Mouse (Mus musculus) stomach, postnatal 0 days (tissue): ENCODE measurements around the gene Mtmr11. TPM values are rescaled to one million over a fixed set of nuclear protein-coding genes. Genes with fewer than 3 reads are reported as not detected.

Source experiments
- ATAC-seq: fragments of 200-750 bp; cut with Nextera tagmentation; 2 replicates; pipeline ENCODE4 v1.8.0; 2017; ENCODE audit not compliant: low FRiP score, low TSS enrichment
- DNase-seq: peaks from one replicate; pipeline ENCODE4 v3.0.0-alpha.2; 2016; ENCODE audit warnings: low spot score
- H3K27ac ChIP-seq: fragments of 300-500 bp; sonication (generic); replicated peaks from 2 replicates; pipeline ENCODE4 v1.5.1; 2014; ENCODE audit warnings: mild to moderate bottlenecking, control low read depth
- H3K27me3 ChIP-seq: fragments of 300-500 bp; sonication (generic); 2 replicates; pipeline ENCODE4 v1.6.1; 2014; ENCODE audit warnings: low read length; ENCODE audit not compliant: control insufficient read depth, insufficient read depth
- H3K36me3 ChIP-seq: fragments of 300-500 bp; sonication (generic); 2 replicates; pipeline ENCODE4 v1.6.1; 2014; ENCODE audit warnings: low read length, mixed read lengths; ENCODE audit not compliant: control insufficient read depth, insufficient read depth
- H3K4me1 ChIP-seq: fragments of 300-500 bp; sonication (generic); replicated peaks from 2 replicates; pipeline ENCODE4 v1.6.1; 2014; ENCODE audit warnings: antibody characterized with exemption; ENCODE audit not compliant: control insufficient read depth, insufficient read depth
- H3K4me2 ChIP-seq: fragments of 300-500 bp; sonication (generic); replicated peaks from 2 replicates; pipeline ENCODE4 v1.6.1; 2014; ENCODE audit warnings: low read depth, mild to moderate bottlenecking, control low read depth, moderate library complexity
- H3K4me3 ChIP-seq: fragments of 300-500 bp; sonication (generic); 2 replicates; pipeline ENCODE4 v1.5.1; 2014; ENCODE audit warnings: low read depth, low read length, control low read depth
- H3K9ac ChIP-seq: fragments of 300-500 bp; sonication (generic); 2 replicates; pipeline ENCODE4 v1.6.1; 2014; ENCODE audit warnings: mild to moderate bottlenecking, low read length, control low read depth, mixed read lengths
- H3K9me3 ChIP-seq: fragments of 300-500 bp; sonication (generic); 2 replicates; pipeline ENCODE4 v1.6.1; 2016; ENCODE audit warnings: low read length; ENCODE audit not compliant: control insufficient read depth
- CTCF ChIP-seq: IDR thresholded peaks from 2 replicates; pipeline ENCODE4 v1.5.1; 2016; ENCODE audit warnings: antibody characterized with exemption, low read depth, mild to moderate bottlenecking, moderate library complexity
- EP300 ChIP-seq: optimal IDR thresholded peaks from 2 replicates; pipeline ENCODE3; 2016; ENCODE audit warnings: antibody characterized with exemption
- WGBS: fragments of 180-500 bp; shearing (Covaris S2); extraction: QIAGEN DNeasy Blood & Tissue Kit; methylation state at CpG from one replicate; pipeline ENCODE4 v1.1.7; 2014; 5-methylcytosine and 5-hydroxymethylcytosine counted together
- polyA plus RNA-seq: library from polyadenylated mRNA; unstranded; fragments of >200 nt; fragmentation: Nextera tagmentation; extraction: Ambion mirVana; gene quantifications from 2 replicates; pipeline ENCODE4 v1.2.1, GENCODE M21; 2015

The Mtmr11 gene
- polyA plus RNA-seq, 1 experiment from 2014 or later = 8.2 TPM

DNA sequence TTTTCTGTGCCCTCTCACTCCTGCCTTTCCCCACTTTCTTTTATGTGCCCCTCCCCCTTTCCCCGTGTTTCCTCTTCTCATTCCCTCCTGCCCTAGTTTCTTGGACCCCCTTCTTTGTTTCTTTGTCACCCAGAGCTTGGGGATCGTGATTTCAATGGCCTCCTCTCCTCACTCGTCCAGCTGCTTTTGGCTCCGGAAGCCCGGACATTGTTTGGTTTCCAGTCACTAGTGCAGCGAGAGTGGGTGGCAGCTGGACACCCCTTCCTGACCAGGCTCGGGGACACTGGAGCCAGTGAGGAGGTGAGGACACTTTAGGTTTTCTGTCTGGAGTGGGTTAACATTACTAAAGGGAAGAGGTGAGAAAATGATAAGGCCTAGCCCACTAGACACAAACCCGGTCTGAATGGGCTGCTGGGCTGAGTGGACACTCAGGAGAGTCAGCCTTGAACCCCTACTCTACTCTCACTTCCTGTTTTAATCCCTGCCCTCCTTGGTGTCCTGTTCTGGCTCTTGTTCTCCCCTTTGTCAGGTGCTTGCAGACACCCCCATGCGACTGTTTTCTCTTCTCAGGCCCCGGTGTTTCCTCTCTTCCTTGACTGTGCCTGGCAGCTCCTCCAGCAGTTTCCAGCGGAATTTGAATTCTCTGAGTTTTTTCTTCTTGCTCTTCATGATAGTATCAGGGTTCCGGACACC lies 6.8 kb downstream of the Mtmr11 start:
- Histone ChIP-seq H3K36me3 (no peaks in the 10 kb centered on the region), H3K4me2 (no peak overlapping the region), H3K4me3 (no peak overlapping the region), H3K27ac (no peak overlapping the region), H3K4me1 (0 out of 2 replicates have a peak, but pooled peaks cover 3% of the 10 kb centered on the region), H3K9me3 (no peaks in the 10 kb centered on the region), H3K9ac (no peak overlapping the region), H3K27me3 (no peaks in the 10 kb centered on the region)
- TF ChIP-seq CTCF (no peak), EP300 (no peak)
- no peak for DNase-seq
- WGBS = 59% methylated on average over 12 of the region's 12 CpGs
- ATAC-seq = no peak

DNA sequence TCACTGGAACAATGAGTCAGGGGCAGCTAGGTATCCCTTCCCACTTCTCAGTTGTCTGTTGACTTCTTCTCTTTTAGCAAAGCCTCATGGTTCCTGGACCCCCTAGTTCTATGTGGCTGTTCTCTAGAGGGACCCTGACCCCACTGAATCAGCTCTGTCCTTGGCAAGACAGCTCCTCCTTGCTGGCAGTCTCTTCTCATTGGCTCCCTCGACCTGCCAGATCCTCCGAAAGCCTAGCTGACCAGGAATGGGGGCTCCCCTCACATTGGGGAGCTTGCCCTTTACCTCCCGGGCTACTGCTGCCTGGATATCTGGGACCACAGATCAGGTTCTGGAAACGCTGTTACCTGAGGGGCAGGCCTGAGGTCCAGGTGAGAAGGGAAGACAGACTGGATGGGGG lies 8.5 kb downstream of the Mtmr11 start:
- Histone ChIP-seq H3K4me1 (0 out of 2 replicates have a peak, but pooled peaks cover 3% of the 10 kb centered on the region), H3K9ac (0 out of 2 replicates have a peak overlapping the region, but pooled peaks have one; percentile 27), H3K4me3 (no peak overlapping the region), H3K27ac (no peak overlapping the region), H3K9me3 (no peaks in the 10 kb centered on the region), H3K4me2 (no peak overlapping the region), H3K36me3 (0 out of 2 replicates have a peak, but pooled peaks cover 4% of the 10 kb centered on the region), H3K27me3 (no peaks in the 10 kb centered on the region)
- 88% methylated on average over 4 of the region's 4 CpGs for WGBS
- DNase-seq = no peak
- TF ChIP-seq CTCF (no peak), EP300 (no peak)
- no peak for ATAC-seq

DNA sequence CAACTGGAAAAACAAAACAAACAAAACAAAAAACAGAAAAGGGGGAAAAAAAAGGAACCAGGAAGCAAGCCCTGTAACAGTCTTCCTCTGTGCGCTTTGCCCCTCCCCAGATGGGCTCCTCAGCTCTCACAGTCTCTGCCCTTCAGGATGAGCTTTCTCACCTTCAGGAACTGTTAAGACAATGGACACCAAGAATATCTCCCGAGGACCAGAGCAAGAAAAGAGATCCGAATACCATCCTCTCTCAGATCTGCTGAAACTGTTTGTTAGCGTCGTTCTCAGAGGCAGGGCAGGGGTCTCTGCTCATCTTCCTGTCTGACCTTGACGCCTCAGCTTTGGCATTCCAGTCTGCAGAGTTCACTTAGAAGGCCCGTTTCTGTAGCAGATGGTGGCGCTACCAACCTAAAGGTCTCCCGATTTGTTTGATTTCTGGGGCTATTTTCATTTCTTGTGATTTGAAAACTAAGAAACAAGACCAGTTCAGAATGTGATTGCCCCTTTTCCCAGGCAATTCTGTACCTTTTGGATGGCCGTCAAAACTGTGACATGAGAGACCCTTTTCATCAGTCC lies 9.3 kb downstream of the Mtmr11 start:
- 51% methylated on average over 10 of the region's 10 CpGs for WGBS
- Histone ChIP-seq H3K9ac (no peak overlapping the region; the same call in 1 of the 2 replicates), H3K4me3 (peak overlapping the region; percentile 88; the same call in 1 of the 2 replicates), H3K36me3 (0 out of 2 replicates have a peak, but pooled peaks cover 4% of the 10 kb centered on the region), H3K9me3 (no peaks in the 10 kb centered on the region), H3K4me2 (peak overlapping the region; percentile 84), H3K27me3 (no peaks in the 10 kb centered on the region), H3K4me1 (0 out of 2 replicates have a peak, but pooled peaks cover 3% of the 10 kb centered on the region), H3K27ac (peak overlapping the region; percentile 99)
- TF ChIP-seq EP300 (no peak), CTCF (no peak)
- ATAC-seq (no peak), DNase-seq (no peak)

DNA sequence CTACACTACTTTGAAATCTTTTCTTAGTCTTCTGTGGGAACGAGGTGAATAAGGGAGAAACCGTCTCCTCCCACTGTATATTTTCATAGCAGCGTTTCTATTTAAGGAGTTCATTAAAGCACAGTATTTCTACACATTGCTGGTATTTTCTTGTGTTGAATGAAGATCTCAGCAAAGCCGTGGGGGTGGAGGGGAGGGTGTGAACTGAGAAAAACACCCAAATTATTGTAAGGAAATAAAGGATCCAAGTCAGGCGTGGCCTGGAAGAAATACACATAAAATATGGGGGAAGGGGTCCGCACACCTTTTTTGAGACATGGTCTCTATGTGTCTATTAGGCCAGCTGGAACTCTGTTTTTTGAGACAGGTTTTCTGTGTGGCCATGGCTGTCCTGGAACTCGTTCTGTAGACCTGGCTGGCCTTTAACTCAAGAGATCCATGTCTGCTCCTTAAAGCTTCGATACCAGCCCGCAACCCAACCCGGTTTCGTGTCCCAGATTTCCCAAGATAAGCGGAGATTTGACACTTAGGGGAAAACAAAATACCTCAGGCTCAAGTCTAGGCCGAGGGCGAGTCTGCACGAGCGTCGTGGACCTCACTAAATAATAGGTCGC lies 9.9 kb downstream of the Mtmr11 start:
- Histone ChIP-seq H3K27ac (peak overlapping the region; percentile 99), H3K4me2 (peak overlapping the region; percentile 84), H3K4me1 (0 out of 2 replicates have a peak, but pooled peaks cover 3% of the 10 kb centered on the region), H3K36me3 (0 out of 2 replicates have a peak, but pooled peaks cover 4% of the 10 kb centered on the region), H3K27me3 (no peaks in the 10 kb centered on the region), H3K9ac (peak overlapping the region; percentile 86), H3K4me3 (peak overlapping the region; percentile 88), H3K9me3 (no peaks in the 10 kb centered on the region)
- 10% methylated on average over 18 of the region's 18 CpGs for WGBS
- ATAC-seq (peak; percentile 8; the same call in 1 of the 2 replicates), DNase-seq (no peak)
- TF ChIP-seq CTCF (no peak), EP300 (no peak)

DNA sequence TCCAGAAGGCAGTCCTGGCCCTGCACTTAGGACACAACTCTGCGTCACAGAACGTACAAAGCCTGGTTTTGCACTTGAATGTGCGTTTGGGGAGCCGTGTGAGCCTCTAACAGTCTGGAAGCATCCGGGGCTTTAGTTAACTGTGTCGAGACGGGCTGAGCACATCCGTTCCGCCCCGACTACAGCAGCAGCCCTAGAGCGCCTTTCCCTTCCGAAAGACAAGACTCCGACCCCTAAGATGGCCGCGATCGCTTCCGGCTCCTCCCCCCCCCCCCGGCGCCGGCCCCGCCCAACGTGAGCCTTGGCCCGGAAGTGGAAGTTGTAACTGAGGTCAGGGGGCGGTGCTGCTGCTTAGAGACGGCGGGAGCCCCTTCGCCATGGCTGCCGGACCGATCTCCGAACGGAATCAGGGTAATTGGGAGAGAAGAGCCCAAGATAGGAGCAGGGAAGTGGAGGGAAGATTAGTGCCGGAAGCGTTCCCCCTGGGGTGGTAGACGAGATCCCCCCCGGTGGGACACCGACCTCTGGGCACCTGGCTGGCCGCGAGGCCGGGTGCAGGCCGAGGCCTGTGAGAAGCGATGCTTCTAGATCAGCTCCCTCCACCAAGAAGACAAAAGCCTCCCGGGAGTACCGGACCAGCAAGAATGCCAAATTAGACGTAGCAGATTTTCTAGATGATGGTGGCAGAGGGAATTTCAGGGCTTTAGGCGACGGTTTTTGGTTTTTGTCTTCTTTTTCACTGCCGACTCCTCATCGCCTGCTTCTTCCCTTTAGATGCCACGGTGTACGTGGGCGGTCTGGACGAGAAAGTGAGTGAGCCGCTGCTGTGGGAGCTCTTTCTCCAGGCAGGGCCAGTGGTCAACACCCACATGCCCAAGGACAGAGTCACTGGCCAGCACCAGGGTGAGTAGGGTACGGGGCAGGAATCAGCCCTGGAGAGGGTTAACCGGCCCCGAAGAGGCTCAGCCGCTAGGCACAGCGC lies 10.7 kb downstream of the Mtmr11 start, which contains the start of gene Sf3b4:
Sf3b4 (plus strand) TSS at position 136 of the 982 bp plus-strand sequence.
- WGBS = 1% methylated on average over 53 of the region's 58 CpGs
- 0 out of 2 replicates have a peak, but pooled peaks cover 3% of the 10 kb centered on the region for H3K4me1 ChIP-seq
- peak within 1 kb of the TSS; percentile 84 for H3K4me2 ChIP-seq
- H3K9me3 ChIP-seq = no peaks in the 10 kb centered on the region
- H3K9ac ChIP-seq = peak within 1 kb of the TSS; percentile 89
- H3K36me3 ChIP-seq = 0 out of 2 replicates have a peak, but pooled peaks cover 4% of the 10 kb centered on the region
- ATAC-seq = peak; percentile 94
- H3K4me3 ChIP-seq = peak within 1 kb of the TSS; percentile 88
- H3K27ac ChIP-seq = peak within 1 kb of the TSS; percentile 99
- peak; percentile 97 for DNase-seq
- no peak for TF ChIP-seq CTCF
- no peaks in the 10 kb centered on the region for H3K27me3 ChIP-seq
